Mouse (Mus musculus) neural tube, embryonic 15.5 days (tissue): ENCODE results near the gene Grik4. TPM values are rescaled to one million over a fixed set of nuclear protein-coding genes. Genes with fewer than 3 reads are reported as not detected.

Experiments used
- ATAC-seq: fragments of 200-750 bp; cut with Nextera tagmentation; 2 replicates; pipeline ENCODE4 v1.8.0; 2017; ENCODE audit warnings: mild to moderate bottlenecking, moderate TSS enrichment, moderate library complexity; ENCODE audit not compliant: low FRiP score
- H3K27ac ChIP-seq: fragments of 300-500 bp; sonication (generic); replicated peaks from 2 replicates; pipeline ENCODE4 v1.5.1; 2015; ENCODE audit warnings: mild to moderate bottlenecking, inconsistent platforms
- H3K27me3 ChIP-seq: fragments of 300-500 bp; sonication (generic); replicated peaks from 2 replicates; pipeline ENCODE4 v1.6.1; 2015; ENCODE audit warnings: inconsistent platforms
- H3K36me3 ChIP-seq: fragments of 300-500 bp; sonication (generic); 2 replicates; pipeline ENCODE4 v1.6.1; 2015; ENCODE audit warnings: inconsistent platforms
- H3K4me1 ChIP-seq: fragments of 300-500 bp; sonication (generic); 2 replicates; pipeline ENCODE4 v1.6.1; 2015; ENCODE audit warnings: inconsistent platforms
- H3K4me2 ChIP-seq: fragments of 300-500 bp; sonication (generic); 2 replicates; pipeline ENCODE4 v1.6.1; 2015; ENCODE audit warnings: inconsistent platforms, mild to moderate bottlenecking, moderate library complexity
- H3K4me3 ChIP-seq: fragments of 300-500 bp; sonication (generic); replicated peaks from 2 replicates; pipeline ENCODE4 v1.5.1; 2015; ENCODE audit warnings: mild to moderate bottlenecking, inconsistent platforms
- H3K9ac ChIP-seq: fragments of 300-500 bp; sonication (generic); replicated peaks from 2 replicates; pipeline ENCODE4 v1.6.1; 2015; ENCODE audit warnings: mild to moderate bottlenecking, inconsistent platforms
- H3K9me3 ChIP-seq: fragments of 300-500 bp; sonication (generic); replicated peaks from 2 replicates; pipeline ENCODE4 v1.6.1; 2016; ENCODE audit warnings: inconsistent platforms
- WGBS: fragments of 180-500 bp; shearing (Covaris S2); methylation state at CpG from one replicate; pipeline ENCODE4 v1.1.7; 2015; ENCODE audit warnings: mixed read lengths; 5-methylcytosine and 5-hydroxymethylcytosine counted together
- polyA plus RNA-seq: library from polyadenylated mRNA; unstranded; fragments of >200 nt; fragmentation: Nextera tagmentation; extraction: Ambion mirVana; gene quantifications from 2 replicates; pipeline ENCODE4 v1.2.1, GENCODE M21; 2015

Grik4 gene
- polyA plus RNA-seq, 1 experiment from 2014 or later, result 12.3 TPM

GRCm38 (mm10) chr9:42732731-42733318 is 211.5 kb downstream of the Grik4 start:
- no peak overlapping the region for H3K4me3 ChIP-seq
- no peaks in the 10 kb centered on the region for H3K27me3 ChIP-seq
- no peaks in the 10 kb centered on the region for H3K36me3 ChIP-seq
- no peak overlapping the region for H3K27ac ChIP-seq
- no peak overlapping the region for H3K4me2 ChIP-seq
- no peaks in the 10 kb centered on the region for H3K9me3 ChIP-seq
- peaks cover 46% of the 10 kb centered on the region for H3K4me1 ChIP-seq
- WGBS, result 71% methylated on average over 9 of the region's 9 CpGs
- no peak overlapping the region for H3K9ac ChIP-seq
- ATAC-seq, result no peak

GRCm38 (mm10) chr9:42728472-42728871 is 215.8 kb downstream of the Grik4 start:
- Histone ChIP-seq H3K9me3 (no peaks in the 10 kb centered on the region), H3K9ac (no peak overlapping the region), H3K4me2 (no peak overlapping the region), H3K27me3 (no peaks in the 10 kb centered on the region), H3K4me1 (peaks cover 32% of the 10 kb centered on the region), H3K36me3 (no peaks in the 10 kb centered on the region), H3K4me3 (no peak overlapping the region), H3K27ac (0 out of 2 replicates have a peak overlapping the region, but pooled peaks have one; percentile 9)
- WGBS, result 29% methylated on average over 6 of the region's 6 CpGs
- no peak for ATAC-seq

- no peak overlapping the region; the same call in 1 of the 2 replicates for H3K27ac ChIP-seq
- ATAC-seq, result no peak
- H3K4me1 ChIP-seq, result peaks cover 39% of the 10 kb centered on the region
- H3K9ac ChIP-seq, result no peak overlapping the region
- H3K4me3 ChIP-seq, result no peak overlapping the region
- no peaks in the 10 kb centered on the region for H3K9me3 ChIP-seq
- no peaks in the 10 kb centered on the region for H3K36me3 ChIP-seq
- H3K4me2 ChIP-seq, result no peak overlapping the region
- no peaks in the 10 kb centered on the region for H3K27me3 ChIP-seq
- WGBS, result 91% methylated on average over 6 of the region's 6 CpGs
These were observed 216.6 kb downstream of the Grik4 start for GRCm38 (mm10) chr9:42727661-42728060.

GRCm38 (mm10) chr9:42727186-42727585 is 217.1 kb downstream of the Grik4 start:
- no peak overlapping the region for H3K4me2 ChIP-seq
- no peak overlapping the region for H3K4me3 ChIP-seq
- WGBS, result 88% methylated on average over 5 of the region's 5 CpGs
- no peak overlapping the region for H3K9ac ChIP-seq
- H3K36me3 ChIP-seq, result no peaks in the 10 kb centered on the region
- H3K27me3 ChIP-seq, result no peaks in the 10 kb centered on the region
- peaks cover 44% of the 10 kb centered on the region for H3K4me1 ChIP-seq
- ATAC-seq, result no peak
- H3K27ac ChIP-seq, result no peak overlapping the region
- H3K9me3 ChIP-seq, result no peaks in the 10 kb centered on the region

- no peaks in the 10 kb centered on the region for H3K36me3 ChIP-seq
- H3K27ac ChIP-seq, result no peak overlapping the region
- ATAC-seq, result no peak
- 68% methylated on average over 7 of the region's 7 CpGs for WGBS
- no peak overlapping the region for H3K4me3 ChIP-seq
- no peaks in the 10 kb centered on the region for H3K9me3 ChIP-seq
- H3K4me1 ChIP-seq, result peaks cover 40% of the 10 kb centered on the region
- H3K9ac ChIP-seq, result no peak overlapping the region
- H3K4me2 ChIP-seq, result no peak overlapping the region
- no peaks in the 10 kb centered on the region for H3K27me3 ChIP-seq
These were observed 220.2 kb downstream of the Grik4 start for GRCm38 (mm10) chr9:42724099-42724498.

- no peak overlapping the region for H3K4me3 ChIP-seq
- H3K36me3 ChIP-seq, result no peaks in the 10 kb centered on the region
- H3K4me2 ChIP-seq, result no peak overlapping the region
- peaks cover 38% of the 10 kb centered on the region for H3K4me1 ChIP-seq
- no peaks in the 10 kb centered on the region for H3K9me3 ChIP-seq
- no peak overlapping the region for H3K9ac ChIP-seq
- 25% methylated on average over 4 of the region's 4 CpGs for WGBS
- H3K27me3 ChIP-seq, result no peaks in the 10 kb centered on the region
- no peak overlapping the region for H3K27ac ChIP-seq
- ATAC-seq, result no peak
These were observed 221.8 kb downstream of the Grik4 start for GRCm38 (mm10) chr9:42722501-42722900.

- Histone ChIP-seq H3K4me3 (no peak overlapping the region), H3K9me3 (no peaks in the 10 kb centered on the region), H3K27ac (no peak overlapping the region), H3K27me3 (no peaks in the 10 kb centered on the region), H3K4me1 (peaks cover 36% of the 10 kb centered on the region), H3K36me3 (no peaks in the 10 kb centered on the region), H3K9ac (no peak overlapping the region), H3K4me2 (no peak overlapping the region)
- no peak for ATAC-seq
- 90% methylated on average over 9 of the region's 9 CpGs for WGBS
These were observed 222.6 kb downstream of the Grik4 start for GRCm38 (mm10) chr9:42721718-42722117.

- WGBS, result 65% methylated on average over 4 of the region's 4 CpGs
- Histone ChIP-seq H3K4me1 (peaks cover 36% of the 10 kb centered on the region), H3K9ac (no peak overlapping the region), H3K27me3 (no peaks in the 10 kb centered on the region), H3K9me3 (no peaks in the 10 kb centered on the region), H3K27ac (no peak overlapping the region), H3K36me3 (no peaks in the 10 kb centered on the region), H3K4me2 (no peak overlapping the region), H3K4me3 (no peak overlapping the region)
- ATAC-seq, result no peak
These were observed 223.1 kb downstream of the Grik4 start for GRCm38 (mm10) chr9:42721146-42721545.

GRCm38 (mm10) chr9:42713912-42714311 is 230.4 kb downstream of the Grik4 start:
- Histone ChIP-seq H3K36me3 (no peaks in the 10 kb centered on the region), H3K4me3 (no peak overlapping the region), H3K27ac (no peak overlapping the region), H3K9me3 (no peaks in the 10 kb centered on the region), H3K4me1 (peaks cover 16% of the 10 kb centered on the region), H3K9ac (no peak overlapping the region), H3K27me3 (no peaks in the 10 kb centered on the region), H3K4me2 (no peak overlapping the region)
- ATAC-seq, result no peak
- 80% methylated on average over 8 of the region's 8 CpGs for WGBS

- 75% methylated on average over 7 of the region's 7 CpGs for WGBS
These were observed 238.4 kb downstream of the Grik4 start for GRCm38 (mm10) chr9:42705848-42706247.

GRCm38 (mm10) chr9:42703191-42703854 is 241.0 kb downstream of the Grik4 start:
- 14% methylated on average over 8 of the region's 8 CpGs for WGBS
- no peaks in the 10 kb centered on the region for H3K27me3 ChIP-seq
- H3K27ac ChIP-seq, result 0 out of 2 replicates have a peak overlapping the region, but pooled peaks have one; percentile 11

More at GRCm38 (mm10) chr9:42705848-42706247, 238.4 kb downstream of the Grik4 start:
- Histone ChIP-seq H3K4me3 (no peak overlapping the region), H3K4me1 (peaks cover 25% of the 10 kb centered on the region), H3K4me2 (no peak overlapping the region), H3K9me3 (no peaks in the 10 kb centered on the region), H3K36me3 (no peaks in the 10 kb centered on the region), H3K27me3 (no peaks in the 10 kb centered on the region), H3K27ac (no peak overlapping the region), H3K9ac (no peak overlapping the region)
- ATAC-seq, result no peak

More at GRCm38 (mm10) chr9:42703191-42703854, 241.0 kb downstream of the Grik4 start:
- H3K9ac ChIP-seq, result no peak overlapping the region
- H3K4me2 ChIP-seq, result no peak overlapping the region
- peaks cover 25% of the 10 kb centered on the region for H3K4me1 ChIP-seq
- peaks cover 2% of the 10 kb centered on the region; the same call in 1 of the 2 replicates for H3K9me3 ChIP-seq
- peak; percentile 42 for ATAC-seq
- no peak overlapping the region for H3K4me3 ChIP-seq
- no peaks in the 10 kb centered on the region for H3K36me3 ChIP-seq
